Mouse (Mus musculus): ENCODE measurements around the gene Lif.

GRCm38 (mm10) chr11:4222046-4222950 is 35.1 kb upstream of the Lif start:
- TF ChIP-seq GATA1 (IDR thresholded peaks at IDR 0.05; ENCODE audit: low read length) (no peak), TAL1 (IDR thresholded peaks at IDR 0.05; ENCODE audit: low read length) (no peak)
